Mouse (Mus musculus): ENCODE measurements around the gene Cnpy4. TPM values are rescaled to one million over a fixed set of nuclear protein-coding genes. Genes with fewer than 3 reads are reported as not detected.

The Cnpy4 gene
- polyA plus RNA-seq, 1 experiment, result 28.2 TPM

GRCm38 (mm10) chr5:138165594-138165993, 21.7 kb upstream of the Cnpy4 start:
- TF ChIP-seq POLR2A (IDR thresholded peaks at IDR 0.05; ENCODE audit: borderline replicate concordance, low read depth, low read length) (no peak), CTCF (IDR thresholded peaks at IDR 0.05; ENCODE audit: low read depth, low read length) (no peak)
- H3K4me3 ChIP-seq (ENCODE audit: insufficient read depth, low read length), result no peak overlapping the region
- no peak overlapping the region for H3K27ac ChIP-seq (ENCODE audit: insufficient read depth, low read depth, low read length)
- peaks cover 5% of the 10 kb centered on the region; the same call in 1 of the 2 replicates for H3K4me1 ChIP-seq (ENCODE audit: control insufficient read depth, insufficient read depth, low read length)

DNA sequence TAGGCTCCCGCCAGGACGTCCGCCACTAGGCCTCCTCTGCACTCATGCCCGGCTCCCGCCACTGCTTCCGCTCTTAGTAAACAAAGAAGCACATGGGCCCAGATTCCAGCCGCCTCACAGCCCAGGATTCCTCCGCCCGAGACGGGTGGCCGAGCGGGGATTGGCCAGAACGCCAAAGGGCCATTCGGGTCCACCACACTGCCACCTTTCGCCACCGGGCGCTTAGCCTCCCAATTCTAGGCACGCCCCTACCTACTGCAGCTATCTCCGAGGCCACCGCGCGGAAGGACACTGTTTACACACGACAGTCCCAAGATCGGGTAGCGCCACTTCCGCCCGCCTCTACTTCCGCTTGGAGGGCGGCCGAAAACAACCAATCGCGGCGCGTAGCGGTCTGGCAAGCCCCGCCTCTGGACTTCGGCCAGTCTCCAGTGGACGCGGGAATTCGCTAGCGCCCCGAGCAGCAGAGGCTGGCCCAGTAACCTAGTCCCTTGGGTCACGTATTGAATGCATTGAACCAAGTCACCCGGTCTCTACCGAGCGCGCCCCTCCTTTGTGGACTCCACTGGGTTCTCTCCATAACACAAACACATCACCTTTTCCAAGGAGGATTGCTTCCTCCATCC, 16.2 kb upstream of the Cnpy4 start:
- peak overlapping the region; percentile 59 for H3K4me3 ChIP-seq (ENCODE audit: insufficient read depth, low read length)
- H3K4me1 ChIP-seq (ENCODE audit: control insufficient read depth, insufficient read depth, low read length), result peaks cover 25% of the 10 kb centered on the region
- H3K27ac ChIP-seq (ENCODE audit: insufficient read depth, low read depth, low read length), result peak overlapping the region; percentile 75
- TF ChIP-seq POLR2A (IDR thresholded peaks at IDR 0.05; ENCODE audit: borderline replicate concordance, low read depth, low read length) (0 out of 2 replicates have a peak, but pooled peaks have one; percentile 35), CTCF (IDR thresholded peaks at IDR 0.05; ENCODE audit: low read depth, low read length) (no peak)

DNA sequence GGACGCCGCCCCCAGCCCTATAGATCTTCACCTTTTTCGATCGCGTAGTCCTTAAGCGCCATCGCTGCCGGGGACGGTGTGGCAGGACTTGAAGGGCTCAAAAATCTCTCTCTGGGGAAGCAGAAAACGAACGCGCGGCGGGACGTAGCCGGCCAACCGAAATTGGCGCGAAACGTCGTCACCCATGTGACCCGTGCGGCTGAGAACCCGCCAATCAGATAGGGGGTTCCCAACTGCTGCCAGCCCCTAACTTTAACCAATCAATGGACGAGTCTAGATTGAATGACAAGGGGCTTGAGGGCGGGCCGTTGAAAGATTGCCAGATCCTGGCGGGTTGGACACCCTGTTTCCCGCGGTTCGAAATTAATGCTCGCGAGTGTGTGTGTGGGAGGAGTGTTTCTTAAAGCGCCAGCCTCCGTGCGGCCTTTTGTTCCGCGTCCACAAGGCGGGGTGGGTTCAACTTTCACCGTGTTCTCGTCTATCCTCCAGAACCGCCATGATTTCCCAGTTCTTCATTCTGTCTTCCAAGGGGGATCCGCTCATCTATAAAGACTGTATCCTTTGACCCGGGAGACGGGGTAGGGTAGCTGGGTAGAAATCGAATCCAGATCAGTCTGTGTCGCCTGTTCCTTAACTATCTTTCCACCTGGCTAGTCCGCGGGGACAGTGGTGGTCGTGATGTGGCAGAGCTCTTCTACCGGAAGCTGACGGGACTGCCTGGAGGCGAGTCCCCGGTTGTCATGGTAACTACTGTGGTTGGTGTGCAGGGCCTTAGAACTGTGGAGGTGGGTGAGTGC, 15.4 kb upstream of the Cnpy4 start, which contains the start of the genes Ap4m1 and Mcm7:
TSS of gene Ap4m1 (plus strand) at position 308 of the 797 bp plus-strand sequence.
TSS of gene Mcm7 (minus strand) at position 728 of the 797 bp plus-strand sequence.
- H3K27ac ChIP-seq (ENCODE audit: insufficient read depth, low read depth, low read length), result peak within 1 kb of the TSS; percentile 85

DNA sequence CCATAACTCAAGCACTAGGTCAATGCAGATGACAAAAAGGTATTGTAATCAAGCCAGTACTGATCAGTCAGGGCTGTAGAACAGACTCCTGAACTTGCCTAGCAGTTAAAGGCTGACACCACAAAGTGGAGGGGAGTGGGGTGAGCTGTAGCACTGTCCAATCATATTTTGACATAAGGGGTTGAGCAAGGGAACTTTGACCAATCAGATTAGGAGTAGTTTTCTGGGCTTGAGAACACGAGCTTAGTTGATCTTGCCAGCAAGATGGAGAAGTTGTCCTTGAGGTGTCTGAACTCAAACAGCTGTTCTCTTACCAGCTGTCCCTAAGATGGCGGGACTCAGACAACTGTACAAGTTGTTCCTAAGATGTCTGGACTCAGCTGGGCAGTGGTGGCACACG, 14.1 kb upstream of the Cnpy4 start:
- H3K4me3 ChIP-seq (ENCODE audit: insufficient read depth, low read length), result no peak overlapping the region
- peak overlapping the region; percentile 85; the same call in 1 of the 2 replicates for H3K27ac ChIP-seq (ENCODE audit: insufficient read depth, low read depth, low read length)
- no peak for TF ChIP-seq CTCF (IDR thresholded peaks at IDR 0.05; ENCODE audit: low read depth, low read length)
- no peak for TF ChIP-seq POLR2A (IDR thresholded peaks at IDR 0.05; ENCODE audit: borderline replicate concordance, low read depth, low read length)
- H3K4me1 ChIP-seq (ENCODE audit: control insufficient read depth, insufficient read depth, low read length), result peaks cover 25% of the 10 kb centered on the region

More for the DNA sequence above, 15.4 kb upstream of the Cnpy4 start, which contains the start of the genes Ap4m1 and Mcm7:
- peak within 1 kb of the TSS; percentile 78 for H3K4me3 ChIP-seq (ENCODE audit: insufficient read depth, low read length)
- TF ChIP-seq CTCF (IDR thresholded peaks at IDR 0.05; ENCODE audit: low read depth, low read length), result no peak
- TF ChIP-seq POLR2A (IDR thresholded peaks at IDR 0.05; ENCODE audit: borderline replicate concordance, low read depth, low read length), result no peak; the same call in 1 of the 2 replicates
- H3K4me1 ChIP-seq (ENCODE audit: control insufficient read depth, insufficient read depth, low read length), result peaks cover 25% of the 10 kb centered on the region

DNA sequence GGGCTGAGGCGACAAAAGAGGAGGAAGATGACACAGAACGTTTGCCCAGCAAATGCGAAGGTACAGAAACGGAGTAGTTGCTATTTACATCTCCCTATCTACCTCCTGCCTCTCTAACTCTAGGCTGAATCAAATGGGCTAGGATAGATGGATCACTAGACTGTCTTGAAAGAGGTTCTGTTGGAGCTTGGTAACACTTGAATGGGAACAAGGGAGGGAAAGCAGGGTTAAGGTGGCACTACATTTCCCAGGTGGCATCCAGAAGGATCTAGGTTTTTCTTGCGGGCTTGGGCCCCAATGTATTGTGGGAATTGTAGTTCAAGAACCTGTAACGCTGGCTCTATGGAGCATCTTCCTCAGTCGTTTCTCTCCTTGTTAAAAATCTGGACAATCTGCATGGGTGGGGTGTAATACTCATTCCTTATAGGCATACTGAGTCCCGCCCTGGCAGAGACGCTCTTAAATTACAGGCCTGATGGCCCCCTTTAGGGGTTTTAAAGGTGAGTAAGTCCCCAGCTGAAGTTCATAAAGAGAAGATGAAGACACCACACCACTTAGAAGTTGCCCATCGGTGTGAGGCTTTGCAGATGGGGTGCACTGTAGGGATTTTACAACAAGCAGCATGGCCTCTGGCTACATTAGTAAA, 499 bp downstream of the Cnpy4 start:
- TF ChIP-seq CTCF (IDR thresholded peaks at IDR 0.05; ENCODE audit: low read depth, low read length) (no peak), POLR2A (IDR thresholded peaks at IDR 0.05; ENCODE audit: borderline replicate concordance, low read depth, low read length) (no peak)
- Histone ChIP-seq H3K4me1 (ENCODE audit: control insufficient read depth, insufficient read depth, low read length) (peaks cover 6% of the 10 kb centered on the region; the same call in 1 of the 2 replicates), H3K4me3 (ENCODE audit: insufficient read depth, low read length) (peak overlapping the region; percentile 78), H3K27ac (ENCODE audit: insufficient read depth, low read depth, low read length) (peak overlapping the region; percentile 50; the same call in 1 of the 2 replicates)

DNA sequence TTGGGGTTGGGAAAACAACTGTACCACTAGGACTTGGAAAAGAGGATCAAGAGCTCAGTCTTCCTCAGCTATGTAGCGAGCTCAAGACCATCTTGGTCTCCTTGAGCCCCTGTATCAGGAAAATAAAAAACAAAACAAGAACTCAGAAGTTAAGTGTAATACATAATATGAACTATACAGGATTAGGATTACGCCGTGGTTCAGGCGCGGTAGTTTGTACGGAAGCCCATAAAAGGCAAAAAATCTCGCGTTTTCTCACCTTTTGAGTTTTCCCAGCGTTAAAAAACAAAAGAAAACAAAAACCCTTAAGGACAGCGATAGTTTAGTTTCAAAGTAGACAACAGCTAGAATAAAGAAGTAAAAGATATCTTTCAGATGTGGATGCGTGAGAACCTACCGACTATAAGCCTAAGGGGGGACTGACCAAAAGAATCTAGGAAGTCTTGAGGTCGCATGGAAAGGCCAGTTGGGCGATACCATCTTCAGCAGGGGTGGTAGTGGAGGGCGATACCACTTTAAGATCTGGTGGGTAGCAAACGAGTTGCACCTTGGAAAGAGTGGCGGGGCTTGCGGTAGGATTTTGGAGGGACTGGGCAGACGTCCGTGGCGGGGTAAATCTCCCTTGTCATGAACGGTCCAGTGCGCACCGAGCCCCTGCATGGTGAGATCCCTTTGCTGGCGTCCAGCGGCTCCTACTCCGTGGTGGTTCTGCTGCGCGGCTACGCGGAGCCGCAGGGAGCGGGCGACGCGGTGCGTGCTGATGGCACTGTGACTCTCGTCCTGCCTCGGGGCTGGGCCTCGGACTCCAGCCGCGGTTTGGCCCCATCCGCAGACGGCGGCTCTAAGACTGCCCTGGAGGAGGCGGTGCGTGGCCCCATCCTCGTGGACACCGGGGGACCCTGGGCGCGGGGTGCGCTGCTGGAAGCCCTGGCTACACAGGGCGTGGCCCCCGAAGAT, 6.8 kb downstream of the Cnpy4 start, which contains the start of gene Mblac1:
TSS of gene Mblac1 (plus strand) at position 544 of the 957 bp plus-strand sequence.
- Histone ChIP-seq H3K27ac (ENCODE audit: insufficient read depth, low read depth, low read length) (peak within 1 kb of the TSS; percentile 96), H3K4me3 (ENCODE audit: insufficient read depth, low read length) (peak within 1 kb of the TSS; percentile 88), H3K4me1 (ENCODE audit: control insufficient read depth, insufficient read depth, low read length) (peaks cover 22% of the 10 kb centered on the region)
- TF ChIP-seq POLR2A (IDR thresholded peaks at IDR 0.05; ENCODE audit: borderline replicate concordance, low read depth, low read length) (no peak), CTCF (IDR thresholded peaks at IDR 0.05; ENCODE audit: low read depth, low read length) (no peak)

DNA sequence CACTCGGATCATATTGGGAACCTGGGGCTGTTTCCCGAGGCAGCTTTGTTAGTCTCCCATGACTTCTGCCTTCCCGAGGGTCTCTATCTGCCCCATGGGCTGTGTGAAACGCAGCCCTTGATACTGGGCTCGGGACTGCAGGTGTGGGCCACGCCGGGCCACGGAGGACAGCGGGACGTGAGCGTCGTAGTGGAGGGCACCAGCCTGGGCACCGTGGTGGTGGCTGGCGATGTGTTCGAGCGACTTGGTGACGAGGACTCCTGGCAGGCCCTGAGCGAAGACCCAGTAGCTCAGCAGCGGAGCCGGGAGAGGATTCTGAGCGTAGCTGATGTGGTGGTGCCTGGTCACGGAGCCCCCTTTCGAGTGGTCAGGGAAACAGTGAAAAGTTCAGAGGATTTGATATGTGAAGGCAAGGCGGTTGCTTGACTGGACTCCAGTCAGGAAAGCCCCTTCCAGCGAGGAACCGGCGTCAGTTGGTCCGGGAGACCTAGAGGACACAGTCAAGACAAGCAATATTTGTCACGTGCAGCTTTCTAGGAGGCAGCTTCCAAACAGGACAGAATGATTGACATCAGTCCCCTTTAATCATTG, 7.6 kb downstream of the Cnpy4 start:
- no peak for TF ChIP-seq POLR2A (IDR thresholded peaks at IDR 0.05; ENCODE audit: borderline replicate concordance, low read depth, low read length)
- no peak for TF ChIP-seq CTCF (IDR thresholded peaks at IDR 0.05; ENCODE audit: low read depth, low read length)
- peak overlapping the region; percentile 88 for H3K4me3 ChIP-seq (ENCODE audit: insufficient read depth, low read length)
- H3K27ac ChIP-seq (ENCODE audit: insufficient read depth, low read depth, low read length), result peak overlapping the region; percentile 96
- peaks cover 22% of the 10 kb centered on the region for H3K4me1 ChIP-seq (ENCODE audit: control insufficient read depth, insufficient read depth, low read length)

GRCm38 (mm10) chr5:138195463-138195862, 8.2 kb downstream of the Cnpy4 start:
- peak overlapping the region; percentile 88 for H3K4me3 ChIP-seq (ENCODE audit: insufficient read depth, low read length)
- peaks cover 22% of the 10 kb centered on the region for H3K4me1 ChIP-seq (ENCODE audit: control insufficient read depth, insufficient read depth, low read length)
- TF ChIP-seq CTCF (IDR thresholded peaks at IDR 0.05; ENCODE audit: low read depth, low read length) (no peak), POLR2A (IDR thresholded peaks at IDR 0.05; ENCODE audit: borderline replicate concordance, low read depth, low read length) (no peak)
- peak overlapping the region; percentile 96 for H3K27ac ChIP-seq (ENCODE audit: insufficient read depth, low read depth, low read length)

Data from bone marrow macrophage, adult 2 months (primary cell).